Mouse (Mus musculus) layer of hippocampus, postnatal 36 days (tissue): Measurements from ENCODE around the gene Dgkg. TPM values are rescaled to one million over a fixed set of nuclear protein-coding genes. Genes with fewer than 3 reads are reported as not detected.

Experiments
- DNase-seq, 2 experiments: peaks; one replicate each; pipeline ENCODE4 v3.0.0; 2022
- total RNA-seq, 2 experiments: library from RNA; stranded (reverse); gene quantifications; 2 replicates each; pipeline ENCODE4 v1.2.3; 2021

Gene Dgkg
- total RNA-seq, 2 experiments from 2014 or later = 211 TPM

DNA sequence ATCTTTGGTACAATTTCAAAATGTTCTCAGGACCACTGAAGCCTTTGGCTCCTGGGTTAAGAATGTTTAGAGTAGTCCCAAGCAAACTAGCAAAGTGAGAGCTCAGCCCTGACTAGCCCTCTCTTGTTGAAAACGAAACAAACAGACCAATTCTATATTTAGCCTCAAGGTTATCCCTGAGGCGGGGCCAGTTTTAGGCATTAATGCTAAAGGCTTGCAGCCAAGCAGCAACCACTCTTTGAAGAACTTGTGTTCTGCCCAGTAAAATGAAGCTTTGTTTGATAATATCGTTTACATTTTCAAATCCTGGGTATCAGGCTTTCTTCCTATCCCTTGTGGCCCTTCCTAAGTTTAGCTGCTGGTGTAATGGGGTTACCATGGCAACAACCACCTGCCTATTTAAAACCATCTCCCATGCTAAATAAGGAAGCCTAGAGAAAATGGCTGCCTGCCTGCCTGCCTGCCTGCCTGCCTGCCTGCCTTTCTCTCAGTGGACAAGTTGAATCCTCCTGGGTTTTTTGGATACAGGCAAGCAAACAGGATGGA is 111.9 kb downstream of the Dgkg start:
- no peak for DNase-seq

- no peak for DNase-seq
Measured at GRCm38 (mm10) chr16:22542691-22543141, 114.3 kb downstream of the Dgkg start.

GRCm38 (mm10) chr16:22539275-22539674 is 117.7 kb downstream of the Dgkg start:
- no peak for DNase-seq

DNA sequence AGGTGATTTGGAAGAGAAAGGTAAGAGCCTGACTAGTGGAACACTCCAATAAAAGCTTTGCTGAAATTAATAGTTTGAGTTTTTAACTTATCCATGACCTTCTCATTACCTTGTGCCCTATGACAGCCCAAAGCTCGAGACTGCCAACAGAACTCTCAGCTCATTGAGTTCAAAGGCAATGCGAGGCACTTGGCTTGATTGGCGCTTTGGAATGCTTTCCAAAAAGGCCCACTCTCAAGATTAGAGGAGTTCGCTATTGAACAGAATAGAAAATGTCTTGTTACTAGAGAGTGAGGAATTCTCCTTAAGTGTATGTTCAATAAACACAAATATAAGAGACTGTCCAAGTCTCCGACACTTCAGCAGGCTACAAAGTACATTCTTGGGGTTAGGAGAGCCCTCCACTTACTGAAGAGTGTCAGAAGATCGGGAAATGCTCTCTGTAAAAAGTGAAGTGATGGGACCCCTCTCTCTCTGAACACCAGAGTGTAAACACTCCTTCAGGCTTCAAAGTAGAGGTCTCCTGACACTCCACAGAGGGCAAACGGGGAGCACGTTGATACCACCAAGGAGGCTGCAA is 120.3 kb downstream of the Dgkg start:
- DNase-seq = no peak

DNA sequence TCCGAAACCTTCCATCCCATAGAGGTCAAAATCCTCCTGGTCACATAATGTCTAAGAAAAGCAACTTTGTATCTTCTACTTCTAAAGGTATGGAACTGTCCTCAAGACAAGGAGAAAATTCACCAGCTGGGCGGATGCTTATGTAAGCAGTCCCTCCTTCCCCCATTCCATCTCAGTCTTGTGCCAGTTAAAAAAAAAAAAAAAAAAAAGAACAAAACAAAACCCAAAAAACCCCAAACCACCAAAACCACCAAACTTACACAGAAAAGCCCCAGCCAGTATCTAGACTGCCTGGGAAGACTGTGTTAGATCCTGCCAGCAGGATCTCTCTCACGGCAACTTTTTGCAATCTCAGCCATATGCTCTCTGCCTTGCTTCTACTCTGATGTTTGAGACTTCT is 123.9 kb downstream of the Dgkg start:
- DNase-seq = no peak

DNA sequence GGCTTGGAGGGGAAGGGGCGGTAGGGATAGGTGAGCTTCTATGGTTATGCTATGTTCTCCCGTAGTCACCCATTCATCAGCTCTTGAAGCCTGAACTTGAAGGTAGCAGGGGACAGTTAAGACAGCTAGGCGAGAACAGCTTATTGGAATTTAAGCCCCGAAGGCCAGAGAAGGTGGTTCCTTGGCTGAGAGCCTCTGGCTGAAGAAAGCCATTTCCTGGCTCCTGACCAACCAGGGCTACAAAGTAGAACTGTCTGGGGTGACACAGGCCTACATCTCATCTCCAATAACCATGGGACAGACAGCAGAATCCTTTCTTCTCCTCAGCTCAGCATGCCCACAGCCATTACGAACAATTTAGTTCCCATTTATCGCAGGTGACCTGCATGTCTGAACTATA is 125.2 kb downstream of the Dgkg start:
- DNase-seq = no peak

DNA sequence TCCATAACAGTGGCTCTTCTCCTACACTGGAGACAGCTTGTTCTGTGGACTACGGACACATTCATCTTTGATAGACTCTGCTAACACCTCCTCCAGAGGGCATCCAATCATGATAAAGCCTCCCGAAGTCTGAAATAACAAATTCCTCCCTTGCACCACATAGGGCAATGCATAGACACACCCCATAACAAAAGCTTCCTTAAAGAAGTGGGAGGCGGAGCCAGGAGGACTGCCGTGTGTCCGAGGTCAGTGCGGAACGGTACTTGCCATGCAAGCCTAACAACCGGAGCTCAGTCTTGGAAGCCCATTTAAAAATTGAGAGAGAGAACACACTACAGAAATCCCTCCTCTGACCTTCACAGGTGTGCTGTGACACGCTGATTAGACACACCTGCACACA is 126.0 kb downstream of the Dgkg start:
- no peak for DNase-seq

DNA sequence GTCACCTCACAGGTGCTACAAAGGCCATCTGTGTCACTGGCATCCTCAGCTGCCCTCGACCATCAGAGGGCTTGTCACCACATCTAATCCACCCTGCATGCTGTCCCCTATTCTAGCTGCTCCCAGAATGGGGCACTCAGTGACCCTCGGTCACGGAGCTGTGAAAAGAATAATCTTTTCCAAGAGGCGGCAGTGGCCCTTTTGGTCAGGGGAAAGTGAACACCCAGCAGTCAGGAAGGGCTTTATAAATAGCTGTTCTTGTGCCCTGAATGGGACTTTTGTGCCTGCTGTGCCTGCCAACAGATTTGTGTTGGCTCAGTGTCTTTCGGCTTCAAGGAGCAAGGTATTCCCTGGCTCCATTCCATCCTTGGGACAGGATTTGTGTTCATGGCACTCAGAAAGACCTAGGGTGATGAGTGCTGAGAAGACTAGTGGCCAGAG is 129.5 kb downstream of the Dgkg start:
- no peak for DNase-seq

DNA sequence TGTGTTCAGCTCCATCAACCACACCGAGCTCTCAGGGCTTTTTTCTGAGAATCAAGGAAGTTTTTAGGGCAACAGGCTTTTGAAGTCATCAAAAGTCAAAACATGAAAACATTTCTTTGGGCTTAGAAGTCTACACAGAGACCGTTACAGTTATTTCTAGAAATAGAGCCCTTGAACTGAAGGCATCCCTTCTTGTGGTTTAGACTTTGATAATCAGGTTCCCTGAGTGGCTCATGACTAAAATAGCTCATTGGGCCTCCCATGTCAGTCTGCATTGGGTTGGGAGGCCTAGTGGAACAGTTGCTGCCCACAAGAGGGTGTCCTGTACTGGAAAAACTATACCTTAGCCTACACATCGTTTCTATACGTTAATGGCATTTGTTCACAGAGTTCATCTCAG is 130.6 kb downstream of the Dgkg start:
- no peak for DNase-seq

DNA sequence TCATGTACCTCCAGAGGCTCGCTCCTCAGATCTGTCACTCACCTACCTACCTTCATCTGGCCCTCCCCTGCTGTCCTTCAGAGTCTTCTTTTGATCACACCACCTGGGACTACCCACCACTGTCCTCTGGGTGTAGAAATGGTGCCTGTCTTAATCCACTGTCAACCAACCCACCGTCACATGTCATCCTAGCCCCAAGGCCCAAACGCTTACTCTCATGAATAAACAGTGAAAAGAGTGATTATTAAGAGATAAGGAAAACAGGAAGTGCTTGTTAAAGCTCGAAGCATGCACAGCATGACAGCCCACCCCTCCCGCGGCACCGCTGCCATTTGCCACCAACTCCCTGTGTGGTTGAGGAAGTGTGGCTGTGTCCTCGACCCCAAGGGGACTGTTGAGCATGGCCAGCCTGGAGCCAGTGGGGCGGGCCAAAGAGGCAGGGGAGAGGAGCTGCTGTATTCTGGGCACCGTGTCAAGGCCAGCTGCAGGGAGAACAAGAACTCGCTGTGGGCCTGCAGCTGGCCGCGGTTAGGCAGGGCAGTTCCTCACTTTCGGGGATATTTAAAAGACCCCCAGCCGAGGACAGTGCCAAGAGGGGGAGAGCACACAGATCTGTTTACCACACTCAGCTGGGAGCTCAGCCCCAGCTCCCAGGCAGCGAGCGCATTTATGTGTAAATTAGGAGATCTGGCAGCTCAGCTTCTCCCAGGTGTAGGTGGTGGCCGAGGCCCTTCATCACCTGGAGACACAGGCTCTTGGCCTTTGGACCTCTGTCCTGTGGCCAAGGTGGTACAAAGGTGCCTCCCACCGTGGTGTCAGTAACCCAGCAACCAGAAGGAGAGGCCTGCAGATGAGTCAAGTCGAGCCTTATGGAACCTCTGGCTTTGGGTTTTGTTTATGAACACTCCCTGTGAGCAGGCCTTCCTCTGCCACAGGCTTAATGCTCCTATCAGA is 139.3 kb downstream of the Dgkg start:
- DNase-seq = peak; percentile 58 to 71

GRCm38 (mm10) chr16:22515476-22515875 is 141.5 kb downstream of the Dgkg start:
- no peak for DNase-seq

GRCm38 (mm10) chr16:22510861-22511637 is 146.0 kb downstream of the Dgkg start:
- no peak for DNase-seq

GRCm38 (mm10) chr16:22508936-22509563 is 148.0 kb downstream of the Dgkg start:
- no peak for DNase-seq

DNA sequence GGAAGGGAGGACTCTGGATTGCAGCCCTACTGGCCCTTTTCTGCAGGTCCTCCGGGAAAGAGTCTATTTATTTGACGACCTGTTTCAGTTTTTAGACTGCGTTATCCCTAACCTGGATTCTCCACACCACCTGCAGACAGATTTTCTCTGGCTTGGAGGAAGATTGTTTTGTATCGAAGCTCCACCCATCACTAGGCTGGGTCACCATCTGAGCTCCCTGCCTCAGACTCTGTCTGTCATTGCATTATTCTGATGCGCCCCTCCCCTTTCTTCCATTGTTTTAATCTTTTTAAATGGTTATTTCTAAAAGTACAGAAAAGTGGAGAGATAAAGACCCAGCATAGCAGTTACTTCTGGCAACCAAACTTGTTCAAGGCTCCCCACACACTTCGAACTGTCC is 151.4 kb downstream of the Dgkg start:
- DNase-seq = no peak

GRCm38 (mm10) chr16:22504851-22505250 is 152.2 kb downstream of the Dgkg start:
- no peak for DNase-seq

- DNase-seq = no peak
Measured at GRCm38 (mm10) chr16:22504049-22504448, 153.0 kb downstream of the Dgkg start.

GRCm38 (mm10) chr16:22503467-22503866 is 153.6 kb downstream of the Dgkg start:
- no peak for DNase-seq

- DNase-seq = no peak
Measured at GRCm38 (mm10) chr16:22501855-22502254, 155.2 kb downstream of the Dgkg start.

DNA sequence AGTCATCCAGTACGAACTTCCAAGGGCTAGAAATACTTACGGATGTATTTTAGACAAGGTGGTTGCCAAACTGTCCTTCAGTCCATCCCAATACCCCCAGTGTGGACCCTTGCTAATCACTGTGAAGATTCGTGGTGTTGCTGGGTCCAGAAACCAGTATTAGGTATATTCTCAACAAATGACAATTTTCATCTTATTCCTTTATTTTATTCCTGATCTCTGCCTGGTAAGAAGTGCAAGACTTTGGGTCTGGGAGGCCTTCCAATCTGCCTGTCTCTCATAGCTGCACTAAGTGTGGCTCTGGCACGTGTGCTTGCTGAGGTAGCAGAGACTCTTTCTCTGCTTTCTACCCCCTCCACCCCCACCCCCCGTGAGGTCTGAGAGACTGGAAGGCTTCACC is 156.5 kb downstream of the Dgkg start:
- no peak for DNase-seq

DNA sequence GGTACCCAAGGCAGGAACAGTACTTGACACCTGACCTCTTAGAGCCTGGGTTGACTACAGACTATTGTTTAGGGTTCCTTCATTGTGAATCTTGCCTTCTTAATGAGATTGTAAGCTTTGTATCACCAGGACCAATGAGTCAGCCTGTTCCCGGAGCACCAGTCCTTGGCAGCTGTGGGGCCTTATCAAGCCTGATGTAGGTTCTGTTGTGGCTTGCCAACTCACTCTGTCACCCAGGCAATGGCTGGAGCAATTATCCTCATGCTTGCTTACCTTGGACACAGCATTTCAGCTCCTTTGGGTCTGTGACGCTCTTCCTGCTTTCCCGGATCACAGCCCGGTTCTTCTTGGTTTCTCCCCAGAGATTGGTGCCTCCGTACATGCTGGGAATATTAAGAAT is 157.1 kb downstream of the Dgkg start:
- DNase-seq = no peak

DNA sequence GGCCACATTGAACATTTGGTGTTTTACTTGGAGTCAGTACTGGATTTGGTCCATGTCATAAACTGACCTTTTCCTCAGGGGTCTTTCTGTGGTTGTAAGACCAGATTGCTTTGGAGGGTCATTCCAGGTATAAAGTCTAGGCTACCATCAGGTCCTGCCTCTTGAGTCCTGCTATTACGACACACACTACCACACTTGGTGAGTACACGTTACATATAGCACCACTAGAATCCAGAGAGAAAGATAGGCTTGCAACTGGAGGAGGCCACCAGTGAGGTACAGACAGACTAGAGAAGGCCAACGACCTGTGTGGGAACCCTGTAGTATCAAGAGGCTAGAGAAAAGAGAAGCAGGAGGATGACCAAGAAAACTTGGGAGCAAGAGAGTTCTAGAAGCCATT is 157.6 kb downstream of the Dgkg start:
- no peak for DNase-seq

- no peak for DNase-seq
Measured at GRCm38 (mm10) chr16:22497976-22498375, 159.0 kb downstream of the Dgkg start.
